Mouse (Mus musculus): ENCODE measurements at regions not wholly inside any gene's neighbourhood (a gene's known extent, or its start where the extent isn't known, plus 50 kb on each side); places are given as distances from the start of the nearest gene placed in this dataset.

DNA sequence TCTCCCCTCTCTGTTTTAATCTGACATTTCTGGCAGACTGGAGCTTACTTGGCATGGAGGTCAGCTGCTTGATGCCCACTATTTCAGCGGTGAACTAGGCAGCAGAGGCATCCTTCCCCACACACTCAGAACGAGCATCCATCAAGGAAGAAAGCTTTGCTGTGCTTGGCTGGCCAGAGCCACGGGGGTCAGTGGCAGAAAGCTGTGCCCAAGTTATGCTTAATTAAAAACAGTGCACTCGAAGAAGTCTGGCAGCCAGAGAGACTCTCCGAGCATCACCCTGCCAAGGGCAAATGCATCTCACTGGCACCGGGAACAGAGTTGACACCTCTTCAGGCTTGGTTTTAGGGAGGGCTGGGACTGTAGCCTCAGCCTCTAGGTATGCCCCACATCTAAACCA, 168.3 kb downstream of the Gm45692 start:
- DNase-seq (ENCODE audit: low read depth) = peak; percentile 56

- DNase-seq (ENCODE audit: low read depth) = no peak
Measured at GRCm38 (mm10) chr8:26288163-26288562, 168.8 kb downstream of the Gm45692 start.

DNA sequence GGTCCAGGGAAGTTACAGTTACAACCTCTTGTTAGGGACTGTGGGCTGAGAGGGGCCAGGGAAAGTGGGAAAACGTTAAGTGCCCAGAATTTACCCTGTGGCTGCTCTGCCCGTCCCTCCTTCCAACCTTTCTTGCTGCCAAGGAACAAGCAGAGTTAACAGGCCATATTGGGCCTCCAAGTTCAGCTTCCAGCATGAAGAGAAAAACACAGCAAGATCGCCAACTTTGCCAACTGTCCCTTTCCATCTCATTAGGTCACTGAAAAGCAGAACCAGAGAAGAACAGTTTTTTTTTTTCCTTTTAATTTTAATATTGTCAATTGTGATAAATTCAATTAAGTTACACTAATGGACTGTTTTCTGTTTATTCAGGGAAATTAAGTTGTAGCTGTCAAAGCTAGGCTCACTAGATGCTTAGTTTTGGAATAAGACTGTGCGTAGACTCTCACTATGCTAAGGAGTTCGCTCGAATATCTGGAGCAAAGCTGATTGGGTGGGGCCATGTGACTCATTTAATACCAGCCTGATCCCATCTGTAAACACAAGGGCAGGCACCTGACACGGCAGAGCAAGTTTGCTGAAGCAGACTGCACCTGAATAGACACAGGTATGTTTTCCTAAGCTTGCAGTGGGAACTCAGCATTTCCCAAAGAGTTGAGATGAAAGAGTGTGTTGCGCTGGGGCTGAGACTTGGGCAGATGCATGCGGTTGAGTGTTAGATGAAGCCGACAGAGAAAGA, 178.9 kb downstream of the Gm45692 start:
- no peak for DNase-seq (ENCODE audit: low read depth)

- DNase-seq (ENCODE audit: low read depth) = no peak
Measured at GRCm38 (mm10) chr8:26300246-26300645, 180.9 kb downstream of the Gm45692 start.

DNA sequence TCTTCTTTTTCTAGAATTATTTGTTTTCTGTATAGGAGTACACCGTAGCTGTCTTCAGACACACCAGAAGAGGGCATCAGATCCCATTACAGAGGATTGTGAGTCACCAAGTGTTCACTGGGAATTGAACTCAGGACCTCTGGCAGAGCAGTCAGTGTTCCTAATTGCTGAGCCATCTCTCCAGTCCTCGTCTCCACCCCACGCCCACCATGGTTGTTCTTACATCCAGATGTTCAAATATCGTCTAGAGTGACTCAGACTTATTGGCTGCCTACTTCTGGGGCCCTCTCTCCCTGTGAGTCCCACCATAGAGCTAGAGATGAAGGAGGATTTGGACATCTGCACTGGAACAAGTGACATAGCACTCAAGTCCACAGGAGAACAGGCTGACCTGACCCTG, 182.6 kb downstream of the Gm45692 start:
- DNase-seq (ENCODE audit: low read depth) = no peak

DNA sequence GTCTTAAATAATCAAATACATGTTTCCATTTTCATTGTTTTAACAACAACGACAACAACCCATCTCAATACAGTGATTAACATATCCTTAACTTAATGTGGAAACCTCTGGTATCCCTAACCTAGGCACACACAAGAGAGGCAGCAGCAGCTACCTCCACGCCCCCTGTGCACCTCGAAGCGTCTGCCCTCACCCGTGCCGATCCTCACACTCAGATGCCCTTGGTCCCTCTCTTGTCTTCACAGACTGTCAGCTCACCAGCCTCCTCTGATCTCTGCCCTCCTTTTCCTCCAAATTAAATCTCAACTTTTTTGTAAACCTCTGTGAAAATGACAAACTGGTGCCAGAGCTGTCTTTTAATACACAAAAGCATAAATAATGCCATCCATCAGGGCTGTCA, 185.2 kb downstream of the Gm45692 start:
- no peak for DNase-seq (ENCODE audit: low read depth)

DNA sequence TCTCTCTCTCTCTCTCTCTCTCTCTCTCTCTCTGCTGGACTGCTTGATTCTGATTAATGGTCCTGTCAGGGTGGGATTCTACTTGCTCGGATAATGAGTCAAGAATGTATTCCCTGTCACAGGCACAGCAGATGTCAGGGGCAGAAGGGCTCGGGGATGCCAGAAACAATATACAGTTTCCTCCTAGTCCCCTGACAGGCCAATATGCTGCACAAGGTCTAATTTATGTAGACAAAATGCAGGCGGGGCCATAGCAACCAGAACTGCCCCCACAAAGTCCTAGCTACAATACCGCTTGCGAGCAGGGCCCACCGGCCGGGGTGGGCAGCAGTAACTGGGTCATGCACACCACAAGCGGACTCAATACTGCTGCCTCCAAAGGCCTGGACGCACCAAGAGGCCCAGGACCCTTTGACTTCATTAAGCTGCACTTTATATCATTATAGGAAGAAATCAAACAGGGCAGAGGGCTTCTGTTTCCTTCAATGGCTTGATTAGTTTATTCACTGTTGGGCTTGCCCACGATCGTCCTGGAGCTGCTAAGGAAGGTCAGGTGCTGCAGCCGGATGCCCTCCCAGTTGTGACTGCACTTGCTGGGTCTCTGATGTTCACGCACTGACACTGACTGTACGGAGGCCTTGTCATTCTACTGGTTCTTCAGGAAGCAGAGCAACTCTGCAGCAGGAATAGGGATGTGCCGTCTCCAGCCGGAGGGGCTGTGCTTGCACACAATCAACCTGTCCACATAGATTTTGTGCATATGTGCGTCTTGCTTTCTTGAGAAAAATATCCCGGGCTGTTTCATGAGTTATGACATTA, 185.9 kb downstream of the Gm45692 start:
- DNase-seq (ENCODE audit: low read depth) = no peak

DNA sequence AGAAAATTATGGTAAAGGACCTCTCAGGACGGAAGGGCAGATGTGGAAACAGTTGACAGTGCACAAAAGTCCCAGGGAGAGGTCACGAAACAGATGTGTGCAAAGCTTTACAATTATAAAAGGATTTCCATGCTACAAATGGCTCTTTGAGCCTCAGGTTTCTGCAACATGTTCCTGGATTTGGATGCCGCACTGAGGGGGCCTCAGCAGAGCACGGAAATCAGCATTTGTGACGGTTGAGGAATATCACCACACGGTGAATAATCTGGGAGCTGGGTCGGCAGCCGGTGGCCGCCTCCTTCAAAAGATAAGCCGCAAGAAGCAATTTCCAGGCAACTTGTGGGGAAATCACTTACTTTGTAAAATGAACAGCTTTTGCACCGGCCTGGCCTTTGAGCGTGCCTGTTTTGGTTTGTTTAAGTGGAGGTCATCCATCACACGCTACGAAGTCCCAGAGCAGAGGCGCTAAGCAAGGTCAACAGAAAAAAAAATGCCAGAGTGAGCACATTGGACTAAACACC, 188.8 kb downstream of the Gm45692 start:
- DNase-seq (ENCODE audit: low read depth) = no peak

GRCm38 (mm10) chr8:26309764-26310163, 190.4 kb downstream of the Gm45692 start:
- no peak for DNase-seq (ENCODE audit: low read depth)

DNA sequence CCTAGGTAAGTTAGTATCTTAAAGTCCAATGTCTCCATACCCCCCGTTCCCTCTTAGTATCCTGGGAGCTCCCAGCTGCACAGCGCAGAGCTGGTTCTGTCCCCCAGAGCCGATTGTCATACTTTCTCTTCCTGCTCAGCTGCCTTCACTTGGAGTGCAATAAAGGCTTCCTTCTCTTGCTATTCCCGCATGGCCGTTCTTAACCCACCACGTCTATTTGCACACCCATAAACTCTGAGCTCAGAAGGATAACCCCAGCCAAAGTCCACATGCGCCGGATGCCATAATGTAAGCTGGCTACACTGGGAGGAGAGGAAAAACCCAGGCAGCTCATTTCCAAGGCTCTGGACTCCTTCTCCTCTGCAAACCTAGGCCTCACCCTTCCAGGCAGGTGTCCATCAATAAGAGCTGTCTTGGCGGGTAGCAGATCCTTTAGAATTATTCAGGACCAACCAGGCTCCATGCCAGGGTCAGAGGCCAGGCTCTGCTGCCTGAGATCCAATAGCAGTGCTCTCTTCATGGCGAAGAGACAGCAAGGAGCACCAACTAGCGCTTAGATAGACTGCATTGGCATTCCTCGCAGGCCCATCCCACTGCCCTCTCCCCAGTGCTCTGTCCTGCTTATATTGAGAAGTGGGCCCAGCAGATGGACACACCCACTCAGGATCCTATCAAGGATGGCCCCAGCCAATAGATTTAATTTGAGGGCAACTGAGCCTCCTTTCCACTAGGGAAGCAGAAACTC, 204.4 kb downstream of the Gm45692 start:
- no peak for DNase-seq (ENCODE audit: low read depth)

- no peak for DNase-seq (ENCODE audit: low read depth)
Measured at GRCm38 (mm10) chr8:26324606-26325005, 205.3 kb downstream of the Gm45692 start.

DNA sequence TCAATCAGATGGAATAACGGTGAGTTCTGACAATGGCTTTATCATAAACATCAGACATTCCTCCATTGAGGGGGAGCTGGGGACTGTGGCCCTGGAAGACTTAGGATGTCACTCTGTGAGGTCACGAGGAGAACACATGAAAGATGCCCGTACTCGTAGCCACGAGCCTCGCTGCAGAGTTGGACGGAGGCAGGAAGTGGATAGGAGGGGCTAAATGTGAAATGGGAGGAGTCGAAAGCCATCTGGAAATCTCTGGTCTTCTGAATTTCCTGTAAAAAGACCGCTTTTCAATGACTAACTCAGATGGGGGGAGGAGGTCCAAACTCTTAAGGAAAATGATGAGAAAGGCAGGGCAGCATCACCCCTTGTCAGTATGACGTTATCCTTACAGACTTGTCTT, 210.5 kb downstream of the Gm45692 start:
- no peak for DNase-seq (ENCODE audit: low read depth)

- no peak for DNase-seq (ENCODE audit: low read depth)
Measured at GRCm38 (mm10) chr8:26336906-26337650, 217.7 kb downstream of the Gm45692 start.

DNA sequence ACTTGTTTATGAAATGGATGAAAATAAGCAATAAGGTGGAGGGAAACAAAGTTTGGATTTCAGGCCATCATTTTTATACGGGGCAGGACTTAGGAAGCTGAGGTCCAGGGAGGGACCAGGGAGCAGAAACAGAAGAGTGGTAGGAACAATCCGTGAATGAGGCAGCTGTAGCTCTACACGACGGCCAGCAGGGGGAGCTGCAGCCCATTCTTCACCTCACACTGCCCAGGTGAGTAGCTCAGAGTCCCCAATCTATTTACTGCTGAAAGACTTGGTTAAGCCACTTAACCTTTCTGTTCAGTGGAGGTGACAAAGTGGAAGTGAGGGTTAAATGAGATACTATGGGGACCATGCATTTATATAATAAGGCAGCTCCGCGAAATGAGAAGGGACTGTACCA, 225.7 kb downstream of the Gm45692 start:
- DNase-seq (ENCODE audit: low read depth) = no peak

GRCm38 (mm10) chr8:26349231-26349630, 229.9 kb downstream of the Gm45692 start:
- DNase-seq (ENCODE audit: low read depth) = no peak

- no peak for DNase-seq (ENCODE audit: low read depth)
Measured at GRCm38 (mm10) chr8:26349854-26350253, 230.5 kb downstream of the Gm45692 start.

DNA sequence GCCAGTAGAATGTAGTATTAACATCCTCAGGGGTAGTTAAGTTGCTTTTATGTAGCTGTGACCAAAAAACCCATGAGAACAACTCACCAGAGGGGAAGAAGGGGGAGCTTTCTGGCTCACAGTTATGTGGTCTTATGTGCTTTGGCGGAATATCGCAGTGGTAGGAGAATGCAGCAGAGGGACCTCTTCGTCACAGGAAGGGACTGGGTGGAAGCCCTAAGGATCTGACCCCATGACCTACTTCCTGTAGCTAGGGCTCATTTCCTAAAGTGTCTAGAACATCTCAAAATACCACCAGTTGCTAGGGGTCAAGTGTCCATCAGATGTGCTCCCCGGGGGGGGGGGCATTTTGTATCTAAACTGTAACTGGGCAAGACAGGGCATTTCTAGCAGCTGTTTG, 231.3 kb downstream of the Gm45692 start:
- DNase-seq (ENCODE audit: low read depth) = no peak

DNA sequence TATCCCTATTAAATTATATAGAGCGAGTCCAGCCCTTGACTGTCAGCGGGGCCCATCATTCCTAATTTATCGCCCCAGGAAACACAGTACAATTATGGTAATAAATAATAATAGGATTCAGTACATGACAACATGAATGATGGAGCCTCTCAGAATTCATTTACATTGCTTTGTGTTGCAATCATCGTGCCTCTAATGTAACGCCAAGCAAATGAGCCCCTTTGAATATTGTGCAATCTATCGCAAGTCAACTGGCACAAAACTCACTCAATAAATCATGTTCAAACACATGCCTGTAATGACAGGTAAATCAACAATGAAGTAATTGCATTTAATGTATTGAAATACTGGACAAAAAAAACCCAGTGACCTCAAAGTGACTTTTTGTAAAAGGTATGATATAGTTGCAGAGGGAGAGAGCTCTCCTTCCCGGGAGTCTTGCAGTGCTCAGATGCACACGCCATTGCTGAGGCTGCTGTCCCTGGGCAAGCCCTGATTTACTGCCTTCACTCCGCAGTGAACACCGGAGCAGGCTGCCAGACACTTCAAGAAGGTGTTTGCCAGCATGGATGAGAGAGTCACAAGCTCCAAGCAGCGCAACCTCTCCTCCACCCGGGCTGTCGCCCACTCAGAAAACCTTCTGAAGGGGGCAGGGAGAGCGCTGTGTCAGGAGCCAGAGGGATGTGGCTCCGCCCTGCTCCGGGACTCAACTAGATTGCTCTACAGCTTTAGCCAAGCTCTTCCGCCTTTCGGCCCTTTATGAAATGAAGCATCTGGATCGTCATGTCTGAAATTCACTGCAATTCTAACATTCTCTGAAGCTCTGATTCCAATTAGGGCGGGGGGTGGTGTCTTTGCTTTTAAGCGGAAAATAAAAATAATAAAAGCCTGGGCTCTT, 232.6 kb downstream of the Gm45692 start:
- peak; percentile 40 for DNase-seq (ENCODE audit: low read depth)

GRCm38 (mm10) chr8:26352541-26353010, 233.2 kb downstream of the Gm45692 start:
- no peak for DNase-seq (ENCODE audit: low read depth)

DNA sequence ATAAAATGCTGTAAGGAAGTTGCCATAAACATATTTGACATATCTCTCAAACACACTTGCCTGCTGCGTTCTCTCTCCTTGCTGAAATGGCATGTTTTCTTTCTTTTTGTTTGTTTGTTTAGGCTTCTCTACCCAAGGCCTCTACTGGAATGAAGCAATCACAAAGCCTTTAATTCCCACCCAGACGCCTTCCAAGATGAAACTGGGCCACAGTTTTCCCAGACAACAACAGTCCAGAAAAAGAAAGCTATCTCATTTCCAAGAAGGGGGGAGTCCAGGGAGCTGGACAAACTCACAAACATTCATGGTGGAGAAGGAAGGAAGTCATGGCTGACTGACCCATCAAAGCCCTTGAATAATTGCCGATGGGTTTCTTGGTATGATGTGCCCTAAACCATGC, 234.1 kb downstream of the Gm45692 start:
- DNase-seq (ENCODE audit: low read depth) = no peak

DNA sequence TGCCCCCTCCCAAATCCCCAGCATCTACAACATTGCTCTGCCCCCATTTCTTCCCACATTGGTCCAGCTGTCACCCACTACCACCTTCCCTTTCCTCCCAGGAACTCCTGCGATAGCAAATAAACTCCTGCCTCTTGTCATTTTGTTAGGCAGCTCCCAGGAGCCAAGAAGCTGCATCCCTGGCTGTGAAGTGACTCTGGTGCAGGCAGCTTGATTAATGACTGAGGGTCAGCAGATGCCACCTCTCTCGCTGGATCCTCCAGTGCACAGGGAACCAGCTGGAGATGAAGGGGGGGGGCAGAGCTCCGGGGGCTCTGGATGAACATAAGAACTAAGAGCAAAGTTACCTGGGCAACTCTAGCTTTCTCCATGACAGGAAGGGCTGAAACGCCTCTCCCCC, 235.2 kb downstream of the Gm45692 start:
- DNase-seq (ENCODE audit: low read depth) = no peak

Data from fibroblast of lung, adult 2 months (primary cell).